Comparison of ENCODE assay signal across 8 mouse cellular contexts in genomic region chr2:13543519-13544124, GRCm38 (mm10). TPM values are rescaled to one million over a fixed set of nuclear protein-coding genes. Genes with fewer than 3 reads are reported as not detected.
A peak's percentile ranks its signal among the peaks of the same experiment; 100 is the strongest.
DNase-seq lines count a peak whose midpoint lies in the region; ATAC-seq and TF ChIP-seq lines count a peak whose summit lies in the region.

No protein-coding gene starts in this region.

- DNase-seq in testis, postnatal 14 days (ENCODE audit: low spot score), result no peak
- DNase-seq in kidney, postnatal 14 days, result peak; percentile 9
- no peak for DNase-seq in embryo, embryonic 9.5 days (ENCODE audit: extremely low spot score)
- no peak for DNase-seq in lung, postnatal 36 days
- no peak for DNase-seq in spleen, adult 12 weeks (ENCODE audit: low spot score)

- no peaks in the 10 kb centered on the region for H3K36me3 ChIP-seq in testis, adult 2 months (ENCODE audit: control insufficient read depth, insufficient read depth, low read length)
- no peaks in the 10 kb centered on the region for H3K36me3 ChIP-seq in neural tube, embryonic 13.5 days

- H3K9ac ChIP-seq in neural tube, embryonic 13.5 days, result peak overlapping the region; percentile 86

- no peak for TF ChIP-seq CTCF in testis, adult 2 months (IDR thresholded peaks at IDR 0.05; ENCODE audit: control insufficient read depth, insufficient read depth, insufficient replicate concordance, low read depth, low read length)

- H3K27ac ChIP-seq in testis, adult 2 months (ENCODE audit: control insufficient read depth, insufficient read depth, low read depth, low read length), result peak overlapping the region; percentile 75
- peak overlapping the region; percentile 93 for H3K27ac ChIP-seq in neural tube, embryonic 13.5 days (replicated peaks)

- no peaks in the 10 kb centered on the region for H3K27me3 ChIP-seq in testis, adult 2 months (ENCODE audit: control insufficient read depth, insufficient read depth, low read length)
- no peaks in the 10 kb centered on the region for H3K27me3 ChIP-seq in neural tube, embryonic 13.5 days

- ATAC-seq in erythroid progenitor cell, adult 5-6 weeks (replicated peaks; ENCODE audit: low FRiP score, poor library complexity, severe bottlenecking), result peak; percentile 41
- ATAC-seq in neural tube, embryonic 13.5 days (ENCODE audit: low read depth), result peak; percentile 36

- no peaks in the 10 kb centered on the region for H3K9me3 ChIP-seq in neural tube, embryonic 13.5 days

- H3K4me3 ChIP-seq in testis, adult 2 months (ENCODE audit: control insufficient read depth, low read depth, low read length), result peak overlapping the region; percentile 86
- peak overlapping the region; percentile 67 for H3K4me3 ChIP-seq in neural tube, embryonic 13.5 days

- H3K4me1 ChIP-seq in testis, adult 2 months (ENCODE audit: control insufficient read depth, insufficient read depth, low read length), result no peaks in the 10 kb centered on the region; the same call in 1 of the 2 replicates
- H3K4me1 ChIP-seq in neural tube, embryonic 13.5 days (replicated peaks), result peaks cover 16% of the 10 kb centered on the region

- WGBS in neural tube, embryonic 13.5 days, result 50% methylated on average over 8 of the region's 8 CpGs

- peak overlapping the region; percentile 66 for H3K4me2 ChIP-seq in neural tube, embryonic 13.5 days

- no peak for TF ChIP-seq POLR2A in testis, adult 2 months (IDR thresholded peaks at IDR 0.05; ENCODE audit: control insufficient read depth, low read depth, low read length)

RNA-seq across cellular contexts. Expression of gene Trdmt1, which starts 0.8 kb away (rescaled TPM):
- 2.9 and 3.1 TPM in 2 replicates for polyA plus RNA-seq in testis, adult 2 months (2012; rRNA removed)
- total RNA-seq in erythroid progenitor cell, adult 5-6 weeks (2015; ENCODE audit: low replicate concordance), result 4.6 and 9.7 TPM in 2 replicates
- total RNA-seq in erythroid progenitor cell, adult 5-6 weeks (2017; ENCODE audit: low replicate concordance), result 1.7 and 5.8 TPM in 2 replicates
- 7.5 and 9.9 TPM in 2 replicates for polyA plus RNA-seq in neural tube, embryonic 13.5 days (2015; fragmentation: Nextera tagmentation; extraction: Ambion mirVana)

RNA-seq across cellular contexts. Expression of gene Vim, which starts 30.1 kb away (rescaled TPM):
- 95.7 and 100 TPM in 2 replicates for polyA plus RNA-seq in testis, adult 2 months (2012; rRNA removed)
- total RNA-seq in erythroid progenitor cell, adult 5-6 weeks (2015; ENCODE audit: low replicate concordance), result 175 and 244 TPM in 2 replicates
- 125 and 130 TPM in 2 replicates for total RNA-seq in erythroid progenitor cell, adult 5-6 weeks (2017; ENCODE audit: low replicate concordance)
- 952 and 963 TPM in 2 replicates for polyA plus RNA-seq in neural tube, embryonic 13.5 days (2015; fragmentation: Nextera tagmentation; extraction: Ambion mirVana)

RNA-seq across cellular contexts. Expression of gene Cubn, which starts 52.0 kb away (rescaled TPM):
- polyA plus RNA-seq in testis, adult 2 months (2012; rRNA removed), result 0.72 and 0.96 TPM in 2 replicates
- total RNA-seq in erythroid progenitor cell, adult 5-6 weeks (2015; ENCODE audit: low replicate concordance), result not detected in 2 replicates
- not detected in 2 replicates for total RNA-seq in erythroid progenitor cell, adult 5-6 weeks (2017; ENCODE audit: low replicate concordance)
- polyA plus RNA-seq in neural tube, embryonic 13.5 days (2015; fragmentation: Nextera tagmentation; extraction: Ambion mirVana), result 0.31 and 0.32 TPM in 2 replicates
